Mouse (Mus musculus): ENCODE results near the gene Mybpc1. TPM values are rescaled to one million over a fixed set of nuclear protein-coding genes. Genes with fewer than 3 reads are reported as not detected.

Gene Mybpc1
- total RNA-seq (2012; rRNA removed) (not detected in 2 replicates), polyA plus RNA-seq (2012; ENCODE audit: insufficient read depth in 1 of 2, insufficient read length in 2 of 2, low read depth in 1 of 2, low replicate concordance in 2 of 2, missing spikeins in 1 of 2) (not detected)

- H3K79me2 ChIP-seq (ENCODE audit: control insufficient read depth, insufficient read depth, low read length, poor library complexity), result no peaks in the 10 kb centered on the region
- H3K4me1 ChIP-seq (ENCODE audit: control insufficient read depth in 1 of 2, insufficient read depth in 2 of 2, low read length in 2 of 2), result no peaks in the 10 kb centered on the region
- no peaks in the 10 kb centered on the region for H3K36me3 ChIP-seq (ENCODE audit: control insufficient read depth in 1 of 2, insufficient read depth in 2 of 2, low read length in 2 of 2)
- H3K9ac ChIP-seq (ENCODE audit: control insufficient read depth, low read depth, low read length, poor library complexity, severe bottlenecking), result no peak within 1 kb of the TSS
- no peak within 1 kb of the TSS for H3K4me3 ChIP-seq (ENCODE audit: control insufficient read depth in 1 of 2, insufficient read depth in 1 of 2, low read depth in 2 of 2, low read length in 2 of 2)
- no peak within 1 kb of the TSS for H3K27ac ChIP-seq (ENCODE audit: control insufficient read depth, low read depth, low read length)
- H3K27me3 ChIP-seq (ENCODE audit: control insufficient read depth in 1 of 2, insufficient read depth in 2 of 2, low read length in 2 of 2), result peaks cover 0 to 3% of the 10 kb centered on the region in 2 experiments; a peak in 3 of 4 replicates
- TF ChIP-seq POLR2A (IDR thresholded peaks at IDR 0.05; ENCODE audit: control insufficient read depth in 1 of 2, insufficient read depth in 1 of 2, low read depth in 1 of 2, low read length in 2 of 2, poor library complexity in 1 of 2), result no peak
- no peak for DNase-seq (ENCODE audit: low read depth, low spot score)
- no peaks in the 10 kb centered on the region for H3K9me3 ChIP-seq (replicated peaks; ENCODE audit: insufficient read depth, low read length)
Observed at GRCm38 (mm10) chr10:88604943-88605342, at the start of gene Mybpc1. Mybpc1 (minus strand) TSS chr10:88605152.

DNA sequence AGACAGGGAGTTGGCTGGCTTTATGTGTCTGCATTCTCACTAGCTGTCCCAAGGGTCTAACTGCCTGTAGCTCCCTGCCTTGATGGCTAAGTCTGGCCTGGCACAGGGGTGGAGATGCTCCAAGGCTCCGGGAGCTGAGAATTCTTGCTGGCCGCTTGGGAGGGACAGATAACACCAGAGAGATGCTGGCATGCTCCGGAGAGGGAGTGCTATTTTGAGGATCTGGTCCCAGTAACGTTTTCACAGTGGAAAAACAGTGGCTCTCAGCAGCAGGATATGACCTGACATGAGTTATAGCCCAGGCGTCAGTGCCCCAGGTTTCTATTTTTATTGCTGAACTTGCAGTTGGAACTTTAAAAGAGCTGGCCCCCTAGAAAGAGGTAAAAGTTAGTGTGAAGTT lies 40.5 kb upstream of the Mybpc1 start:
- no peak overlapping the region for H3K4me3 ChIP-seq (ENCODE audit: control insufficient read depth in 1 of 2, insufficient read depth in 1 of 2, low read depth in 2 of 2, low read length in 2 of 2)
- H3K27me3 ChIP-seq (ENCODE audit: control insufficient read depth in 1 of 2, insufficient read depth in 2 of 2, low read length in 2 of 2), result no peaks in the 10 kb centered on the region
- no peaks in the 10 kb centered on the region for H3K9me3 ChIP-seq (replicated peaks; ENCODE audit: insufficient read depth, low read length)
- no peak for TF ChIP-seq MYB (IDR thresholded peaks at IDR 0.05; ENCODE audit: low read depth, low read length)
- no peak for TF ChIP-seq ZNF384 (IDR thresholded peaks at IDR 0.05; ENCODE audit: low read depth, low read length)
- TF ChIP-seq ETS1 (IDR thresholded peaks at IDR 0.05; ENCODE audit: low read depth, low read length), result no peak
- TF ChIP-seq GABPA (IDR thresholded peaks at IDR 0.05; ENCODE audit: low read depth, low read length), result no peak
- no peak for TF ChIP-seq RAD21 (IDR thresholded peaks at IDR 0.05; ENCODE audit: low read depth, low read length)
- TF ChIP-seq ZMIZ1 (IDR thresholded peaks at IDR 0.05; ENCODE audit: low read depth, low read length), result no peak
- no peak for TF ChIP-seq HCFC1 (IDR thresholded peaks at IDR 0.05; ENCODE audit: low read depth, low read length)
- TF ChIP-seq UBTF (IDR thresholded peaks at IDR 0.05; ENCODE audit: borderline replicate concordance, insufficient read depth, low read depth, low read length), result no peak
- no peak for TF ChIP-seq POLR2AphosphoS2 (IDR thresholded peaks at IDR 0.05; ENCODE audit: low read length)
- TF ChIP-seq MAX (IDR thresholded peaks at IDR 0.05; ENCODE audit: low read length), result no peak
- no peak for TF ChIP-seq CHD1 (IDR thresholded peaks at IDR 0.05; ENCODE audit: low read depth, low read length)
- H3K36me3 ChIP-seq (ENCODE audit: control insufficient read depth in 1 of 2, insufficient read depth in 2 of 2, low read length in 2 of 2), result no peaks in the 10 kb centered on the region
- H3K9ac ChIP-seq (ENCODE audit: control insufficient read depth, low read depth, low read length, poor library complexity, severe bottlenecking), result no peak overlapping the region
- H3K27ac ChIP-seq (ENCODE audit: control insufficient read depth, low read depth, low read length), result no peak overlapping the region
- H3K4me1 ChIP-seq (ENCODE audit: control insufficient read depth in 1 of 2, insufficient read depth in 2 of 2, low read length in 2 of 2), result no peaks in the 10 kb centered on the region
- no peak for DNase-seq (ENCODE audit: low read depth, low spot score)
- H3K79me2 ChIP-seq (ENCODE audit: control insufficient read depth, insufficient read depth, low read length, poor library complexity), result no peaks in the 10 kb centered on the region

GRCm38 (mm10) chr10:88631330-88631953 lies 26.5 kb upstream of the Mybpc1 start:
- DNase-seq (ENCODE audit: low read depth, low spot score), result no peak
- no peak overlapping the region for H3K9ac ChIP-seq (ENCODE audit: control insufficient read depth, low read depth, low read length, poor library complexity, severe bottlenecking)
- no peaks in the 10 kb centered on the region for H3K36me3 ChIP-seq (ENCODE audit: control insufficient read depth in 1 of 2, insufficient read depth in 2 of 2, low read length in 2 of 2)
- peaks cover 0 to 2% of the 10 kb centered on the region in 2 experiments; a peak in 1 of 4 replicates for H3K27me3 ChIP-seq (ENCODE audit: control insufficient read depth in 1 of 2, insufficient read depth in 2 of 2, low read length in 2 of 2)
- TF ChIP-seq RCOR1 (IDR thresholded peaks at IDR 0.05; ENCODE audit: low read depth, low read length) (no peak), KAT2A (conservative IDR thresholded peaks at IDR 0.05; ENCODE audit: low read depth, low read length) (no peak), MAZ (IDR thresholded peaks at IDR 0.05; ENCODE audit: low read depth, low read length) (no peak), GATA1 (IDR thresholded peaks at IDR 0.05; ENCODE audit: low read depth, low read length) (no peak), GABPA (IDR thresholded peaks at IDR 0.05; ENCODE audit: low read depth, low read length) (no peak), NRF1 (IDR thresholded peaks at IDR 0.05; ENCODE audit: insufficient read depth, low read depth, low read length, poor library complexity, severe bottlenecking) (no peak), ELF1 (IDR thresholded peaks at IDR 0.05; ENCODE audit: low read depth, low read length) (no peak), CHD1 (IDR thresholded peaks at IDR 0.05; ENCODE audit: low read depth, low read length) (no peak), ZKSCAN1 (IDR thresholded peaks at IDR 0.05; ENCODE audit: low read depth, low read length) (no peak)
- H3K79me2 ChIP-seq (ENCODE audit: control insufficient read depth, insufficient read depth, low read length, poor library complexity), result no peaks in the 10 kb centered on the region
- no peak overlapping the region for H3K27ac ChIP-seq (ENCODE audit: control insufficient read depth, low read depth, low read length)
- no peaks in the 10 kb centered on the region for H3K9me3 ChIP-seq (replicated peaks; ENCODE audit: insufficient read depth, low read length)
- no peak overlapping the region for H3K4me3 ChIP-seq (ENCODE audit: control insufficient read depth in 1 of 2, insufficient read depth in 1 of 2, low read depth in 2 of 2, low read length in 2 of 2)
- H3K4me1 ChIP-seq (ENCODE audit: control insufficient read depth in 1 of 2, insufficient read depth in 2 of 2, low read length in 2 of 2), result no peaks in the 10 kb centered on the region
